ENCODE assay signal across 13 mouse cellular contexts in the genomic region with DNA sequence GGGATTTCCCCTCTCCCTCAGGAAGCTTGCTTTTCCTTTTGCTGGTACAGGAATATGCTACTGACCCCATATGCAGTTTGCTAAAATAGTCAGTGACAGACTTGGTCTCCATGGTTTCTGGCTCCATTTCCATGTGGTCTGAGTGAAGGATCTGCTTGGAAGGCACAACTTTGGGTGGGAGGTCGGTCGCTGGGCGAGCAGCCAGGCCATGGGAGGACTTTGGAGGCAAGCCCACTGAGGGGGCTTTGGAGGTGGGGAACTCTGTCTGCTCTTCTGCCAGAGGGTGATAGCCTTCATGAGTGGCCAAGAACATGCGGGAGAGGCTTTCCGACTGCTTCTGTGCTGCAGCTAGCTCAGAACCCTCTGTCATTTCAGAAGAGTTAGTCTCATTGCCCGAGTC.
"Had no signal": no experiment of that assay in that cellular context is flagged by ENCODE, and none has a peak within 500 bp of the region (broad histone marks: within the 10 kb centered on the region; RNA-seq: fewer than 3 reads in every experiment).

No protein-coding gene starts in this region.

- H3K9ac ChIP-seq: intestine, embryonic 15.5 days; liver, embryonic 13.5 days; midbrain, embryonic 12.5 days; stomach, embryonic 15.5 days had no signal

- H3K27me3 ChIP-seq: intestine, embryonic 15.5 days; liver, embryonic 13.5 days; stomach, embryonic 15.5 days had no signal

- ATAC-seq: intestine, embryonic 15.5 days; midbrain, embryonic 16.5 days had no signal

- DNase-seq: kidney, adult 11 months; kidney, postnatal 36 days; liver, embryonic 13.5 days; lung, adult 2 months; lung, postnatal 14 days; spleen, adult 18-20 months; thymus, postnatal 25 days had no signal

- H3K4me3 ChIP-seq: intestine, embryonic 15.5 days; liver, embryonic 13.5 days; midbrain, embryonic 12.5 days; stomach, embryonic 15.5 days had no signal

- H3K36me3 ChIP-seq: intestine, embryonic 15.5 days; liver, embryonic 13.5 days; midbrain, embryonic 12.5 days; stomach, embryonic 15.5 days had no signal

- H3K4me1 ChIP-seq: intestine, embryonic 15.5 days; liver, embryonic 13.5 days; midbrain, embryonic 12.5 days; stomach, embryonic 15.5 days had no signal

- H3K9me3 ChIP-seq: intestine, embryonic 15.5 days; liver, embryonic 13.5 days; midbrain, embryonic 12.5 days; stomach, embryonic 15.5 days had no signal

- H3K4me2 ChIP-seq: intestine, embryonic 15.5 days; liver, embryonic 13.5 days; midbrain, embryonic 12.5 days; stomach, embryonic 15.5 days had no signal

- H3K27ac ChIP-seq: intestine, embryonic 15.5 days; kidney, postnatal 0 days; liver, embryonic 13.5 days; macrophage; midbrain, embryonic 12.5 days; stomach, embryonic 15.5 days had no signal
